Mouse (Mus musculus): Measurements from ENCODE around the gene Fam168a. TPM values are rescaled to one million over a fixed set of nuclear protein-coding genes. Genes with fewer than 3 reads are reported as not detected.
A peak's percentile ranks its signal among the peaks of the same experiment; 100 is the strongest.
"Not testable (repeated sequence)": the region's sequence is repeated elsewhere in the genome, so short reads cannot be mapped to it uniquely, and the experiment has no call there.

Gene Fam168a
- polyA plus RNA-seq, 1 experiment from 2014 or later = 5.4 TPM

- ATAC-seq (ENCODE audit: low read depth) (peak; percentile 93), DNase-seq (peak; percentile 85)
- H3K9ac ChIP-seq = peak overlapping the region; percentile 72
- 10% methylated on average over 2 of the region's 2 CpGs for whole genome bisulfite sequencing (ENCODE audit: insufficient replicate concordance)
- H3K4me3 ChIP-seq (replicated peaks) = peak overlapping the region; percentile 44
- no peaks in the 10 kb centered on the region for H3K9me3 ChIP-seq (replicated peaks)
- peak overlapping the region; percentile 79 for H3K4me2 ChIP-seq
- peaks cover 52% of the 10 kb centered on the region for H3K36me3 ChIP-seq
- H3K4me1 ChIP-seq (replicated peaks) = peaks cover 92% of the 10 kb centered on the region
- no peaks in the 10 kb centered on the region for H3K27me3 ChIP-seq
- peak overlapping the region; percentile 99 for H3K27ac ChIP-seq
These were observed 138.1 kb downstream of the Fam168a start for GRCm38 (mm10) chr7:100844385-100845025.

- H3K9me3 ChIP-seq (replicated peaks) = no peaks in the 10 kb centered on the region
- peaks cover 57% of the 10 kb centered on the region for H3K36me3 ChIP-seq
- H3K4me2 ChIP-seq = peak overlapping the region; percentile 79
- peak overlapping the region; percentile 44; the same call in 1 of the 2 replicates for H3K4me3 ChIP-seq (replicated peaks)
- H3K9ac ChIP-seq = peak overlapping the region; percentile 72
- H3K4me1 ChIP-seq (replicated peaks) = peaks cover 86% of the 10 kb centered on the region
- ATAC-seq (ENCODE audit: low read depth) (no peak), DNase-seq (no peak)
- H3K27ac ChIP-seq = peak overlapping the region; percentile 99
- H3K27me3 ChIP-seq = no peaks in the 10 kb centered on the region
These were observed 138.6 kb downstream of the Fam168a start for GRCm38 (mm10) chr7:100845026-100845400.

DNA sequence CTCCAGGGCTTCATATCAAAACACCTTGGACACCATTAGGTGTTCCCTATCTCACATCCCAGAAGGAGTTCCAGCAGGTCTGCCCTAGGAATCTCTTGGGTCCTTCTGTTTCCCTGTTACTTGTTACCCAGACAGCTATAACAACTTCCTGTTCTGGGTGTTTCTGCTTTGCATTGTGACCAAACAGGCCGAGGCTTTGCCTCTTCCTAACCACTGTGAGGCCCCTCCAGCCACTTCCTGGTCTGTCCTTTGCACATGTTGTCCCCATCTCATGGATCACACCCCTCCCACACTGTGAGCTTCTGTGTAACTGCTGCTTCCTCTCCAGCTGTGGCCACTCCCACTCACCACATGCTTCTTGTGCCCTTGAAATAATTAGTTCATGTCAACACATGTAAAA, 139.0 kb downstream of the Fam168a start:
- Histone ChIP-seq H3K27me3 (no peaks in the 10 kb centered on the region), H3K4me1 (replicated peaks) (peaks cover 83% of the 10 kb centered on the region), H3K4me3 (replicated peaks) (no peak overlapping the region), H3K36me3 (peaks cover 61% of the 10 kb centered on the region), H3K4me2 (peak overlapping the region; percentile 79), H3K9me3 (replicated peaks) (no peaks in the 10 kb centered on the region), H3K27ac (peak overlapping the region; percentile 99), H3K9ac (peak overlapping the region; percentile 72)
- DNase-seq (peak; percentile 63), ATAC-seq (ENCODE audit: low read depth) (0 out of 2 replicates have a peak, but pooled peaks have one; percentile 18)
- WGBS (ENCODE audit: insufficient replicate concordance) = 4% methylated on average over 1 of the region's 1 CpGs

GRCm38 (mm10) chr7:100846033-100846432, 139.6 kb downstream of the Fam168a start:
- not testable (repeated sequence) for H3K9me3 ChIP-seq (replicated peaks); H3K4me3 ChIP-seq (replicated peaks); ATAC-seq (ENCODE audit: low read depth); H3K27me3 ChIP-seq; DNase-seq; H3K4me2 ChIP-seq
- H3K36me3 ChIP-seq = peaks cover 68% of the 10 kb centered on the region
- H3K4me1 ChIP-seq (replicated peaks) = peaks cover 76% of the 10 kb centered on the region
- H3K27ac ChIP-seq = peak overlapping the region; percentile 99
- H3K9ac ChIP-seq = peak overlapping the region; percentile 72
- WGBS (ENCODE audit: insufficient replicate concordance) = 79% methylated on average over 7 of the region's 7 CpGs

DNA sequence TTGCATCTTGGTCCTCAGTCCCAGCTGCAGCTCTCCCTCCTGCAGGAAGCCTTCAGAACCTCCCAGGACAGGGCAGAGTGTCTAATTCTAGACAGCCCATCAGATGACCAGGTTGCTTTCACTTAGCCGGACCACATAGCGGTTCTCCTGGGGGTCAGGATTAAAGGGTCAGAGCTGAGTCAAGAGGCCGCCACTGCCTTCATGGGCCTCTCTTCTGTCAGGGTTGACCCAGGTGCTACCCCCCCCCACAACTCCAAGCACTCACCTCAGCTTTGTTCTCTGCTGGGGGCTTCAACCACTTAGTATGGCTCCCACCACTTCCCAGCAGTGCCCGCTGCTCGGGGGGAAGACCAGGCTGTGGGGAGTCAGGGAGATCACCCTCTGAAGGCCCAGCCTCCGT, 140.7 kb downstream of the Fam168a start:
- no peaks in the 10 kb centered on the region for H3K27me3 ChIP-seq
- H3K36me3 ChIP-seq = peaks cover 73% of the 10 kb centered on the region
- H3K4me3 ChIP-seq (replicated peaks) = no peak overlapping the region
- H3K9me3 ChIP-seq (replicated peaks) = no peaks in the 10 kb centered on the region
- WGBS (ENCODE audit: insufficient replicate concordance) = 84% methylated on average over 6 of the region's 6 CpGs
- DNase-seq (no peak), ATAC-seq (ENCODE audit: low read depth) (no peak)
- peaks cover 74% of the 10 kb centered on the region for H3K4me1 ChIP-seq (replicated peaks)
- peak overlapping the region; percentile 99 for H3K27ac ChIP-seq
- H3K4me2 ChIP-seq = no peak overlapping the region
- H3K9ac ChIP-seq = peak overlapping the region; percentile 72; the same call in 1 of the 2 replicates

DNA sequence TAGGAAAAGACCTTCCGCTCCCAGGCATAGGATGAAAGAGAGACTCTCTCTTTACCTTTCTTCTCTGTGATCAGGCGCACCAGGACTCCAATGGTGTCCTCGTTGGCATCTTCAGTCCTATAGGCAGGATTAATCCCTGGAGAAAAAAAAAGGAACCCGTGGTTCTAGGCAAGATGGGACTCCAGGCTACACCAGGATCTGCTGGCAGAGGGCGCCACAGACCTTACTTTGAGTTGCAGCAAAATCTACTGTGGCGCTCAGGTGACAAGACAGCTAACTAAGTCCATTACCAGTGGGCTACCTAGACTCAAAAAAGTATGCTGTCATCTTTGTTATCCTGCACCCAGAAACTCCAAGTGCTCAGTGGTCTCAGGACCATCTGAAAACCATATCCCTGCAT, 142.3 kb downstream of the Fam168a start:
- 52% methylated on average over 6 of the region's 6 CpGs for WGBS (ENCODE audit: insufficient replicate concordance)
- ATAC-seq (ENCODE audit: low read depth) = no peak
- H3K4me2 ChIP-seq = no peak overlapping the region
- no peak overlapping the region for H3K9ac ChIP-seq
- H3K36me3 ChIP-seq = peaks cover 78% of the 10 kb centered on the region
- H3K4me3 ChIP-seq (replicated peaks) = no peak overlapping the region
- no peaks in the 10 kb centered on the region for H3K27me3 ChIP-seq
- DNase-seq = peak; percentile 55
- H3K9me3 ChIP-seq (replicated peaks) = no peaks in the 10 kb centered on the region
- H3K27ac ChIP-seq = peak overlapping the region; percentile 99; the same call in 1 of the 2 replicates
- H3K4me1 ChIP-seq (replicated peaks) = peaks cover 78% of the 10 kb centered on the region

- no peaks in the 10 kb centered on the region for H3K9me3 ChIP-seq (replicated peaks)
- no peak overlapping the region for H3K4me2 ChIP-seq
- ATAC-seq (ENCODE audit: low read depth) (no peak), DNase-seq (no peak)
- no peaks in the 10 kb centered on the region for H3K27me3 ChIP-seq
- H3K27ac ChIP-seq = peak overlapping the region; percentile 99; the same call in 1 of the 2 replicates
- WGBS (ENCODE audit: insufficient replicate concordance) = 87% methylated on average over 2 of the region's 2 CpGs
- peaks cover 86% of the 10 kb centered on the region for H3K36me3 ChIP-seq
- H3K4me3 ChIP-seq (replicated peaks) = no peak overlapping the region
- peaks cover 78% of the 10 kb centered on the region for H3K4me1 ChIP-seq (replicated peaks)
- no peak overlapping the region for H3K9ac ChIP-seq
These were observed 143.1 kb downstream of the Fam168a start for GRCm38 (mm10) chr7:100849508-100849907.

GRCm38 (mm10) chr7:100851481-100852356, 145.3 kb downstream of the Fam168a start:
- ATAC-seq (ENCODE audit: low read depth) (no peak), DNase-seq (no peak)
- WGBS (ENCODE audit: insufficient replicate concordance) = 78% methylated on average over 9 of the region's 9 CpGs
- no peak overlapping the region for H3K4me3 ChIP-seq (replicated peaks)
- peak overlapping the region; percentile 70; the same call in 1 of the 2 replicates for H3K27ac ChIP-seq
- no peak overlapping the region for H3K9ac ChIP-seq
- no peaks in the 10 kb centered on the region for H3K9me3 ChIP-seq (replicated peaks)
- H3K4me1 ChIP-seq (replicated peaks) = peaks cover 78% of the 10 kb centered on the region
- no peak overlapping the region for H3K4me2 ChIP-seq
- no peaks in the 10 kb centered on the region for H3K27me3 ChIP-seq
- H3K36me3 ChIP-seq = peaks cover 95% of the 10 kb centered on the region

- H3K27ac ChIP-seq = peak overlapping the region; percentile 70
- peaks cover 79% of the 10 kb centered on the region for H3K4me1 ChIP-seq (replicated peaks)
These were observed 147.0 kb downstream of the Fam168a start for GRCm38 (mm10) chr7:100853396-100853795.

DNA sequence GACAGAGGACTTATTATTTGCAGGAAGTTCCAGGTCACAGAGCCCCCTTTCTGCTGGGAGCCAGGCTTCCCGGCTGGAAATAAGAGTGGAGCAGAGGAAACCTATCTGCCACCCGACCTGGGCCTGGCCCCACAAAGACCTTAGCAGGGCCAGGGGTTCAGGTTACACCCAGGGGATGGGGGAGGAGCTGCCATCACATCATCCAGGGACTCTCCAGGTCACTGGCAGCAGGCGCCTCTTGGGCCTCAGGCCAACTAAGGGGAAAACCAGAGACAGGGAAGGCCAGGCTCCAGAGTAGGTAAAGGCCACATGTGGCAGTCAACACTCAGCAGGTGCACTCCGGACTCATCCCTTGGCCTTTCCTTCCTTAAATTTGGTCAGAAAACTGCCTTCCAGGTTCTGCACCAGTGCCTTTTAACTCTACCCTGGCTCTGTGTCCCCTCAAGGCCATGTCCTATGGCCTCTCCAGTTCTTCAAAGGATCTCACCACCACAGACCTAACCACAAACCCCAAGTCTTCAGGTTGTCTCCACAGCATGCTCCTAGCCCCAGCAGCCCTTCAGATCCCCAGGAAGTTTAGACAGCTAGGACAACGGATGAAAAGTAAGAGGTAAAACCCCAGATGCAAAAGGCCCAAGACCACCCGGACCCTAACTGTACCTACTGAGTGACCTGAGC, 147.8 kb downstream of the Fam168a start:
- Histone ChIP-seq H3K9ac (peak overlapping the region; percentile 53), H3K36me3 (peaks cover 95% of the 10 kb centered on the region), H3K4me3 (replicated peaks) (peak overlapping the region; percentile 21; the same call in 1 of the 2 replicates), H3K4me1 (replicated peaks) (peaks cover 79% of the 10 kb centered on the region), H3K4me2 (peak overlapping the region; percentile 48), H3K27me3 (no peaks in the 10 kb centered on the region), H3K9me3 (replicated peaks) (no peaks in the 10 kb centered on the region), H3K27ac (peak overlapping the region; percentile 70)
- DNase-seq (no peak), ATAC-seq (ENCODE audit: low read depth) (no peak)
- WGBS (ENCODE audit: insufficient replicate concordance) = 38% methylated on average over 6 of the region's 6 CpGs

More at GRCm38 (mm10) chr7:100853396-100853795, 147.0 kb downstream of the Fam168a start:
- Histone ChIP-seq H3K27me3 (no peaks in the 10 kb centered on the region), H3K36me3 (peaks cover 95% of the 10 kb centered on the region), H3K9ac (peak overlapping the region; percentile 53; the same call in 1 of the 2 replicates), H3K9me3 (replicated peaks) (no peaks in the 10 kb centered on the region), H3K4me2 (no peak overlapping the region; the same call in 1 of the 2 replicates), H3K4me3 (replicated peaks) (no peak overlapping the region)
- ATAC-seq (ENCODE audit: low read depth) (no peak), DNase-seq (no peak)
- 52% methylated on average over 3 of the region's 3 CpGs for WGBS (ENCODE audit: insufficient replicate concordance)

DNA sequence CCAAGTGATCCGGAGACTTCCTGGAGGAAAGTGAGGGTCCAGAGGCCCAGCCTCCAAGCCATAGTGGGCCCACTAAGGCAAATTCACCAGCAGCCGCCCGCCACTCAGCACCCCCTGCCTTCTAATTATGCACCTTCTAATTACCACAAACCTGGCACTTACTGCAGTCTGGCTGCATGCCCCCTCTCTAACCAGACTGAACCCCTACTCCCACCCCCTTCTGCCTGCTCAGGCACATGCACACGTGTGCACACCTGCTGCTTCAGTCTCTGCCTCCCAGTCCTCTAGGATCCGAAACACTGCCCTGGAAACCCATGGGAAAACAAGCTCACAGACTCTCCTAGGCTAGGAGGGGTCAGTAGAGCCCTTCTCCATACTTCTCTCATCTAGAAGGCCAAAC, 148.4 kb downstream of the Fam168a start:
- Histone ChIP-seq H3K36me3 (peaks cover 95% of the 10 kb centered on the region), H3K4me3 (replicated peaks) (peak overlapping the region; percentile 21), H3K9ac (peak overlapping the region; percentile 53), H3K4me1 (replicated peaks) (peaks cover 84% of the 10 kb centered on the region), H3K4me2 (peak overlapping the region; percentile 48), H3K27me3 (no peaks in the 10 kb centered on the region), H3K9me3 (replicated peaks) (no peaks in the 10 kb centered on the region), H3K27ac (peak overlapping the region; percentile 70)
- 43% methylated on average over 5 of the region's 5 CpGs for WGBS (ENCODE audit: insufficient replicate concordance)
- ATAC-seq (ENCODE audit: low read depth) = no peak
- no peak for DNase-seq

Data from liver, embryonic 13.5 days (tissue).